Mouse (Mus musculus) brain, adult 2 months (tissue): Measurements from ENCODE around the gene Uchl5.

ENCODE experiments used
- DNase-seq: peaks from one replicate; pipeline ENCODE4 v3.0.0; 2011; ENCODE audit warnings: low read depth, low spot score

Uchl5 gene

GRCm38 (mm10) chr1:143776446-143777411 lies at the start of gene Uchl5, which contains the start of gene Trove2:
TSS of gene Uchl5 (plus strand) at chr1:143777272.
TSS of gene Trove2 (minus strand) at chr1:143777068.
- DNase-seq, result peak; percentile 99

DNA sequence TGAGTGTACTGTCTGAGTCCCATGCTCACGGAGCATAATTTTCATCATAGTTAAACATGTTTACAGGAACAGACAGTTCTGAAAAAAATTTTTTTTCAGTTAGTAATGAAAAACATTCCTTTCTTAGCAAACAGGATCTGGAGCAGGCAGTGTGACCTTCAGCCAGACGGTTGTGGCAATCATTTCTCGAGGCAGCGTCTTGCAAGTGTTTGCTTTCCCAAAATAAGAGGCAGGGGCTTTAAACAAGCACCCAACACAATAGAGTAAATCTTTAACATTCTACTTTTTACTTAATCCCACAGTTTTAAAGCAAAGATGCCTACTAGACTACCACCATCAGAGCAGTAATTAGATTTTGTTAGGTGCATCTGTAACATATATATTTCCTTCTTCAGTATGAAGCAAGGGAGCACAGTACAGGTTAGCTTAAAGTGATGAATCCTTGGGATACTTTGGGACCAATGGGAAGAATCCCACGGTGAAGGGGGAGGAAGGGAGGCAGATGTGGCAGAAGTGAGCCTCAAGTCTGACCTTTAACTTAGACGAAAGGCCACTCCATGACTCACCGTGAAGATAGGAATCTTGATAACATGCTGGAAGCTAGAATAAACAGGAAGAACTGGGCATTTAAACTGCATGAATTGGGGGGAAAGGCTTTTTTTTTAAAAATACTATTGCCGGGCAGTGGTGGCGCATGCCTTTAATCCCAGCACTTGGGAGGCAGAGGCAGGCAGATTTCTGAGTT lies 49.2 kb upstream of the Uchl5 start:
- DNase-seq, result no peak

DNA sequence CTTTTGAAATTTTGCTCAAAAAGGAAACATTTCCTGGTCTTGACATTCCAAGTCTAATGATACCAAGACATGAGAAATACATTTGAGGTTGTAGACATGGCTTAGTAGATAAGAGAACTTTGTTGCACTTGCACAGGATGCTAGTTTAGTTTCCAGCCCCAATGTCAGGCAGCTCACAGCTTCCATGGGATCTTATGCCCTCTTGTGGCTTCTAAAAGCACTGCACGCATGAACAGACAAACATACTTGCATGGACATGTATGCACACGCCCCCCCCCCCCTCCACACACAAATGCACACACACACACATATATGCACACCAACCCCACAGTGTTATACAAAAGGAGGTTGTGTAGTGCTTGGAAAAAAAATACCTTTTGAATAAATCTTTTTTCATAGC lies 46.2 kb upstream of the Uchl5 start:
- DNase-seq, result peak; percentile 11

- no peak for DNase-seq
These were observed 45.4 kb upstream of the Uchl5 start for GRCm38 (mm10) chr1:143731691-143732090.

- DNase-seq, result no peak
These were observed 43.1 kb upstream of the Uchl5 start for GRCm38 (mm10) chr1:143733914-143734410.

GRCm38 (mm10) chr1:143738811-143739210 lies 38.3 kb upstream of the Uchl5 start:
- no peak for DNase-seq

DNA sequence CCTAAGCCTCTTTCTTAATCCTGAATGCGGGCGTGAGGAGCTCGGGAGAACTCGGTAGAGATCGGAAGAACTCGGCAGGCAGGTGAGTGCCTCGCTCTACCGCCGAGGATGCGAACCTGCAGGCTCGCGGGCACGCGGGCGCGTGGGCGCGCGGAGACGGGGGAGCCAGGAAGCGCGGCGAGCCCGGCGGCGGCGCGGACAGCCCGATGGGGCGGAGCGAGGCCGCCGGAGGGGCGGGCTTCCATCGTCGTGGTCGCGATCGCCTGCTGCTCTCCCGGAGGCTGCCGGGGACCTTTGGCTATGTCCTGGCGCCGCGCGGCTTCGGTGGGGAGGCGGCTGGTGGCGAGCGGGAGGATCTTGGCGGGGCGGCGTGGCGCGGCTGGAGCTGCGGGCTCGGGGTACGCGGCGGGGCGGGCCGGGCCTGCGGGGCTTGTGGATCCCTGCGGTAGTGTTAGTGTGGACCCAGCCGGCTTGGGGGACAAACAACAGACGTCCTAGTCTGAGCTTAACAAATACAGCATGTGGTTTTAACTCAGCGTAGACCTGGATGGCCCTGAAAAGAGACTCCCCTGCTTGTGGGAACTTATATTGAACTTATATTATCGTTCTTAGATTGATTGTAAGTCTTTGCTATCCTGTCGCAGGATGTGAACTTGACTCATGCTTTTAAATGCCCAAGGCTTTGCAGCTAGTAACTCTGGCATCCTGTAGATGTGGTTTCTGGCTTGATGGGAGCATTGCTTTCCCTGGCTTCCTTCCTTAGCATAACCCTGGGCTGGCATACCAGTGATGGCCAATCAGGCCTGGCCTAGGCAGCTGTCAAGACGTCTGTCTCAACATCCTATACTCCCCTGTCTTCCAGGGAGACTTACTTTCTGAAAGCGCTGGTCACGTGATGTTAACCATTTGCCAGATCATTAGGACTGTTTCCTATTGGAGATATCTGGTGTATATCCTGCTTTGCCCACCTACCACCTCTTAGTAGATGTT lies 37.4 kb upstream of the Uchl5 start:
- peak; percentile 97 for DNase-seq

DNA sequence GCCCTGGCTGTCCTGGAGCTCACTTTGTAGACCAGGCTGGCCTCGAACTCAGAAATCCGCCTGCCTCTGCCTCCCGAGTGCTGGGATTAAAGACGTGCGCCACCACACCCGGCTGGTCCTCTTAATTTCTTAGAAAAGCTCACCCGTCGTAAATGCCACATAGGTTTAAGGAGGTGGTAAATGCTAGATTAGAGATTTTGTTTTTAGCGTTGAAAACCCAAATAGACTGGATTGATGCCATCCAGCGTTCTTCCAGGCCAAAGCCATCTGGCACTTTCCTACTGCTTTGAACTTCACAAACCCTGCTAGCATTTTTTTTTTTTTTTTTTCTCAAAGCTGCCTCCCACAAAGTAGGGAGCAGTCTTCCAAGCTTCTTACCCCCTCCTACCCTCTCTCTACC lies 36.5 kb upstream of the Uchl5 start:
- DNase-seq, result peak; percentile 62

- DNase-seq, result no peak
These were observed 35.7 kb upstream of the Uchl5 start for GRCm38 (mm10) chr1:143741331-143741730.

DNA sequence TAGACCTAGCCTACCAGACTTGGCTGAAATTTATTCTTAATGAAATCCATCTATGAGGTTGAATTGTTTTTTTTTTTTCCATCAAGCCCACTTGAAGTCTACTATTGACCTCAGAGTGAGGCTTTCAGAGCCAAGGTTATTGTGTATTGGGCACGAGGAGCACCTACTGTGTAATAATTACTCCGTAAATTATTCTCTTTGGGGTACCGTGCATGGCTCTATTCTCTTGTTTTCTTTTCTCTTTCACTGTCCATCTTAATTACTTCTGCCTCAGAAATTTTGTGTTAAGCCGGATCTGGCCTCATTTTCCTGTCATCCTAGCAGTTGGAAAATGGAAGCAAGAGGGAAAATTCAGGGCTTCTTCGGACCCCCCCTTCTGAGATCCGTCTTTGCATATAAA lies 34.9 kb upstream of the Uchl5 start:
- no peak for DNase-seq

DNA sequence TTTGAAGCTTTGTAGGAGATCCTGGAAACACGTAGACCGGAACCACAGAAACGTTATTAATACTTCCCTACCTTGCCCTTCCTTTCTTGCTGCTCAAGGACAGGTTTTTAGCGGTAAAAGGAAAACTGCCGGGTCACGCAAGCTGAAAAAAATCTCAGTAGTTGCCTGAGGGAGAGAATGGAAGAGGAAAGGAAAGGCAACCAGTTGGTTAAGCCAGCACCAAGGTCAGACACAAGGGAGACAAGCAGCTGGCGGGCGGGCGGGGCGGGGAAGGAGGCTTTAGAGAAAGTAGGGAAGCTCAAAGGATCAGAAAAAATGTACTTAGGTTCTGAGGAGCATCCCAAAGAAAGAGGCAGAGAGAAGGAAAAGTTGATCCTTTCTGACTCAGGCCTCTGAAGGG lies 31.2 kb upstream of the Uchl5 start:
- no peak for DNase-seq

- DNase-seq, result no peak
These were observed 14.9 kb upstream of the Uchl5 start for GRCm38 (mm10) chr1:143762159-143762558.

DNA sequence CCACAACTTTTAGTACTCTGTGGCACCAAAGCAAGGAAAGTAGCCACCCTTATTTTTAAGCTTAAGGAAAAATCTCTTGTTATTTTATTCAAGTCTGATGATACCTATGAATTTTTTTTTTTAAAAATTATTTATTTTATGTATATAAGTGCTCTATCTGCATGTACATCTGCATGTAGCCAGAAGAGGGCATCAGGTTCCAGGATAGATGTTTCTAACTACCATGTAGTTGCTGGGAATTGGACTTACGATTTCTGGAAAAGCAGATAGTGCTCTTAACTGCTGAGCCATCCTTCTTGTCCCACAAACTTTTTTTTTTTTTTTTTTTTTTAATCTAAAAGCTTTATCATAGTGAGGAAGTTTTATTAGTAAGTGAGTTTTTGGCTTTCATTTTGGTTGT lies 12.6 kb upstream of the Uchl5 start:
- DNase-seq, result peak; percentile 53

DNA sequence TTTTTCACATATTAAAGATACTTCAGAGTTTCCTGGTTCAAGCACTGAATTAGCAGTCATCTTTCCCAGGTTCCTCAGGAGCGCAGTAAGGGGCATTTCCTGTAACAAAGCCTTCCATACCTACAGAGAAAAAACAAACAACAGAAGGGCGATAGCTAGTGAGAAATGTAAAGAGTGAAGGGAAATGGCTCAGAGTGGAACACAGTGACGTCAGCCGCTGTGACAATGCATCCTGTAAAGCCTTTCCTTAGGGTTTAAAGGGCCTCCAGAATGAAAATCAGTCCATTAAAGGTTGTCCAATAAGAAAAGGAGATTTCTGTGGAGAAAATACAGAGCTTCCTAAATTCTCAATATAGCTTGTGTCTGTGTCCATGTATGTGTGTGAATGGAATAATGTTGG lies 11.3 kb upstream of the Uchl5 start:
- no peak for DNase-seq

DNA sequence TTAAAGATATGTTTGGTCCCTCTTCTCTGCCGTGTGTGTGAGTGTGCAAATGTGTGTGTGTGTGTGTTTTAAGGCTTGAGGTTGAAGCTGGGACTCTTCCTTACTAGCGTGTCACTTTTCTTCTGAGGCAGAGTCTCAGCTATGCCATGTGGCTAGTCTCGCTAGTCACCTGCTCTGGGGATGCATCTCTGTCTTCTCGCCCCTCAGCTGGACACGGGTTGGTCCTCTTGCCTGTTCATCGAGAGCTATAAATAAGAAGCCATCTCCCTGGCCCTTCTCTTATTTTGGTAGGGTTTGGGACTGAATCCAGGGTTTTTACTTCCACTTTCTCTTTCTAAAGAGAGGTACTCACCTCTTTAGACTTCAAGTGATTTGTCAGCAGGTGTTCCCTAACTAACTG lies 10.8 kb upstream of the Uchl5 start:
- no peak for DNase-seq

GRCm38 (mm10) chr1:143770444-143771109 lies 6.5 kb upstream of the Uchl5 start:
- no peak for DNase-seq

GRCm38 (mm10) chr1:143773082-143773481 lies 4.0 kb upstream of the Uchl5 start:
- no peak for DNase-seq

DNA sequence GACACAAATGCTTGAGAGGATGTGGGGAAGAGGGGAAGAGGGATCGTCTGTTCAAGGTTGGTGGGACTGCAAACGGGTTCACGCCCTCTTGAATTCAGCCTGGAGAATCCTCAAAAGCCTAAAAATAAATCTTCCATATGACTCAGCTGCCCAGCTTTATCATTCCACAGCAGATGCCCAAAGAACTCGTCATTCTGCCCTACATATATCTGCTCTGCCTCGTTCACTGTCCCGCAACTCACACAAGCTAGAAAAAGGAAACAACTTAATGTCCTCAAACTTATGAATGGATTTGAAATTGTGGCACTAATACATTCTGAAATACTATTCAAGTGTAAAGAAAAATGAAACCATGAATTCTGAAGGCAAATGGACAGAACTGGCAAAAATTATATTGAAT lies 3.2 kb upstream of the Uchl5 start:
- peak; percentile 73 for DNase-seq

- peak; percentile 27 for DNase-seq
These were observed 616 bp downstream of the Uchl5 start for GRCm38 (mm10) chr1:143777558-143778218.

- peak; percentile 32 for DNase-seq
These were observed 11.6 kb downstream of the Uchl5 start for GRCm38 (mm10) chr1:143788584-143789227.
